Mouse (Mus musculus) ES-E14 (cell line): Measurements from ENCODE around the gene Spag6l.

Experiments
- CHD2 ChIP-seq: IDR thresholded peaks from 2 replicates; pipeline ENCODE4 v1.6.1; 2014; ENCODE audit warnings: mild to moderate bottlenecking, low read depth, low read length, inconsistent platforms
- MAFK ChIP-seq: IDR thresholded peaks from 2 replicates; pipeline ENCODE4 v1.6.1; 2014; ENCODE audit warnings: mild to moderate bottlenecking, low read depth, low read length, inconsistent platforms; ENCODE audit not compliant: insufficient read depth
- ZC3H11A ChIP-seq: IDR thresholded peaks from 2 replicates; pipeline ENCODE4 v1.6.1; 2012; ENCODE audit warnings: low read depth, mild to moderate bottlenecking, inconsistent platforms, low read length, borderline replicate concordance

DNA sequence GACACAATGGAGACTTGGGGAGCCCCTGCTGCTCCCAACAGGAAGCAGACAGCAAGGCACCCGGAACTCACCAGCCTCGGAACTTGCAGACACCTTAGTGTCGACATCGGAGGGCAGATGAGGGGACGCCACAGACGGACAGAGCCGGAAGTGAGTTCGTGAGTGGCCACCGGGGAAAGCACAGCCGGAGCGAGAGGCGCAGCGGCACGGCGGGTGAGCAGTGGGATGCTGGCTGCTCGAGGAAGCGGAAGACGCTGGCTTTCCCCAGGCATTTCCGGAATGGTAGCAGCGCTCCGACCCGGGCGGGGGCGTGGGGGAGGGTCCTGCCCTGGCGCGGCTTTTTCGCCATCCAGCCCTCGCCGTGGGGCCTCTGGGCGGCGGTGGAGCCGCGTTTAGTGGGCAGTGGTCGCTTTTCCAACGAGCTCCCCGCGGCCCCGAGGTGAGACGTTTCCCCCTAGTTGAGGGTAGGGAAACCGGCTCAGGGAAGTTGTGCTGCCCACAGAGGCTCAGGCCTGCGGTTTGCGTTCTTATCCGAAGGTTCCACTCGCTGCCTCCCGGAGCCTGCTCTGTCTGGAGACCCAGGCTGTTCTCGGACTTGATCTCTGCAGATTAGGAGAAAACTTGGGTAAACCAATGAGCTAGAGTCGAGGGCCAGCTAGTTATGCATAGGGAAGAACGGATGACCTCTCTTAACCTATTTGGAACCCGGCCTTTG lies 41.5 kb upstream of the Spag6l start, which contains the start of the genes Top3b and Vpreb1:
- TF ChIP-seq MAFK (no peak), CHD2 (0 out of 2 replicates have a peak, but pooled peaks have one; percentile 10), ZC3H11A (no peak)
